Mouse (Mus musculus) liver, adult 2 months (tissue): ENCODE measurements at regions not wholly inside any gene's neighbourhood (a gene's known extent, or its start where the extent isn't known, plus 50 kb on each side); places are given as distances from the start of the nearest gene placed in this dataset.

ENCODE experiments used
- DNase-seq: peaks from one replicate; pipeline ENCODE4 v3.0.0-alpha.2; 2011; ENCODE audit warnings: low read depth, low spot score; ENCODE audit errors: extremely low read depth
- H3K27ac ChIP-seq: fragments of 200-500 bp; replicated peaks from 2 replicates; pipeline ENCODE4 v1.5.1; 2012; ENCODE audit warnings: low read depth, mild to moderate bottlenecking, control low read depth, inconsistent platforms, low read length; ENCODE audit not compliant: insufficient read depth
- H3K27me3 ChIP-seq: fragments of 200-500 bp; 2 replicates; pipeline ENCODE4 v1.6.1; 2012; ENCODE audit warnings: mild to moderate bottlenecking, moderate library complexity, low read length, inconsistent platforms; ENCODE audit not compliant: control insufficient read depth, insufficient read depth
- H3K36me3 ChIP-seq: fragments of 200-500 bp; 2 replicates; pipeline ENCODE4 v1.6.1; 2012; ENCODE audit warnings: low read length, inconsistent platforms; ENCODE audit not compliant: control insufficient read depth, insufficient read depth
- H3K4me1 ChIP-seq: fragments of 200-500 bp; 2 replicates; pipeline ENCODE4 v1.6.1; 2011; ENCODE audit warnings: low read length; ENCODE audit not compliant: control insufficient read depth, insufficient read depth
- H3K4me3 ChIP-seq: fragments of 200-500 bp; 2 replicates; pipeline ENCODE4 v1.5.1; 2011; ENCODE audit warnings: low read depth, mild to moderate bottlenecking, control low read depth, low read length, moderate library complexity; ENCODE audit not compliant: insufficient read depth
- H3K79me2 ChIP-seq: fragments of 200-500 bp; 2 replicates; pipeline ENCODE4 v1.6.1; 2012; ENCODE audit warnings: inconsistent platforms, mild to moderate bottlenecking, low read length, moderate library complexity; ENCODE audit not compliant: control insufficient read depth, insufficient read depth
- H3K9ac ChIP-seq: fragments of 200-500 bp; 2 replicates; pipeline ENCODE4 v1.6.1; 2012; ENCODE audit warnings: low read depth, mild to moderate bottlenecking, control low read depth, inconsistent platforms, low read length
- CTCF ChIP-seq: fragments of 200-500 bp; IDR thresholded peaks from 2 replicates; pipeline ENCODE4 v1.5.1; 2011; ENCODE audit warnings: low read depth, low read length, control low read depth
- POLR2A ChIP-seq: fragments of 200-500 bp; IDR thresholded peaks from 2 replicates; pipeline ENCODE4 v1.6.1; 2011; ENCODE audit warnings: low read length, control low read depth; ENCODE audit not compliant: insufficient read depth; ENCODE audit errors: extremely low read depth
- WGBS: fragments of 180-500 bp; shearing (Covaris S2); methylation state at CpG from one replicate; pipeline ENCODE4 v1.1.7; 2018; 5-methylcytosine and 5-hydroxymethylcytosine counted together

GRCm38 (mm10) chr17:70910238-70910637, 56.9 kb upstream of the Tgif1 start:
- no peak for DNase-seq
- whole genome bisulfite sequencing: 91% methylated on average over 2 of the region's 2 CpGs
- Histone ChIP-seq H3K36me3 (no peaks in the 10 kb centered on the region), H3K79me2 (no peaks in the 10 kb centered on the region), H3K4me1 (no peaks in the 10 kb centered on the region), H3K4me3 (no peak overlapping the region), H3K9ac (no peak overlapping the region), H3K27me3 (no peaks in the 10 kb centered on the region), H3K27ac (no peak overlapping the region)
- TF ChIP-seq CTCF: no peak
- TF ChIP-seq POLR2A: no peak

GRCm38 (mm10) chr17:70909573-70909972, 56.2 kb upstream of the Tgif1 start:
- no peak for TF ChIP-seq CTCF
- no peak for TF ChIP-seq POLR2A
- H3K9ac ChIP-seq: no peak overlapping the region
- WGBS: 88% methylated on average over 3 of the region's 3 CpGs
- H3K79me2 ChIP-seq: no peaks in the 10 kb centered on the region
- no peaks in the 10 kb centered on the region for H3K27me3 ChIP-seq
- no peak overlapping the region for H3K4me3 ChIP-seq
- no peak for DNase-seq
- no peaks in the 10 kb centered on the region for H3K36me3 ChIP-seq
- H3K27ac ChIP-seq: no peak overlapping the region
- no peaks in the 10 kb centered on the region for H3K4me1 ChIP-seq

GRCm38 (mm10) chr17:70908328-70908727, 55.0 kb upstream of the Tgif1 start:
- no peak overlapping the region for H3K9ac ChIP-seq
- no peaks in the 10 kb centered on the region for H3K27me3 ChIP-seq
- no peaks in the 10 kb centered on the region for H3K36me3 ChIP-seq
- H3K27ac ChIP-seq: no peak overlapping the region
- TF ChIP-seq POLR2A (no peak), CTCF (no peak)
- DNase-seq: no peak
- no peaks in the 10 kb centered on the region for H3K79me2 ChIP-seq
- no peaks in the 10 kb centered on the region for H3K4me1 ChIP-seq
- whole genome bisulfite sequencing: 92% methylated on average over 2 of the region's 2 CpGs
- no peak overlapping the region for H3K4me3 ChIP-seq
